Mouse (Mus musculus) forebrain, embryonic 12.5 days (tissue): ENCODE measurements around the gene Gm33815. TPM values are rescaled to one million over a fixed set of nuclear protein-coding genes. Genes with fewer than 3 reads are reported as not detected.
"Not testable (repeated sequence)": the region's sequence is repeated elsewhere in the genome, so short reads cannot be mapped to it uniquely, and the experiment has no call there.

Experiments
- ATAC-seq: fragments of 200-750 bp; cut with Nextera tagmentation; 2 replicates; pipeline ENCODE4 v1.8.0; 2017; ENCODE audit warnings: moderate TSS enrichment; ENCODE audit not compliant: low FRiP score
- H3K27ac ChIP-seq: fragments of 300-500 bp; sonication (generic); 2 replicates; pipeline ENCODE4 v1.5.1; 2016; ENCODE audit warnings: mild to moderate bottlenecking
- H3K27me3 ChIP-seq: fragments of 300-500 bp; sonication (generic); 2 replicates; pipeline ENCODE4 v1.6.1; 2016; ENCODE audit warnings: mild to moderate bottlenecking
- H3K36me3 ChIP-seq: fragments of 300-500 bp; sonication (generic); replicated peaks from 2 replicates; pipeline ENCODE4 v1.6.1; 2016; ENCODE audit warnings: mild to moderate bottlenecking
- H3K4me1 ChIP-seq: fragments of 300-500 bp; sonication (generic); 2 replicates; pipeline ENCODE4 v1.6.1; 2016
- H3K4me2 ChIP-seq: fragments of 300-500 bp; sonication (generic); 2 replicates; pipeline ENCODE4 v1.6.1; 2016; ENCODE audit warnings: mild to moderate bottlenecking, moderate library complexity
- H3K4me3 ChIP-seq: fragments of 300-500 bp; sonication (generic); replicated peaks from 2 replicates; pipeline ENCODE4 v1.5.1; 2016; ENCODE audit warnings: mild to moderate bottlenecking
- H3K9ac ChIP-seq: fragments of 300-500 bp; sonication (generic); 2 replicates; pipeline ENCODE4 v1.6.1; 2016; ENCODE audit warnings: mild to moderate bottlenecking
- H3K9me3 ChIP-seq: fragments of 300-500 bp; sonication (generic); 2 replicates; pipeline ENCODE4 v1.6.1; 2016
- WGBS: fragments of 180-500 bp; shearing (Covaris S2); methylation state at CpG from one replicate; pipeline ENCODE4 v1.1.7; 2016; 5-methylcytosine and 5-hydroxymethylcytosine counted together
- polyA plus RNA-seq: library from polyadenylated mRNA; unstranded; fragments of >200 nt; fragmentation: Nextera tagmentation; extraction: Ambion mirVana; gene quantifications from 2 replicates; pipeline ENCODE4 v1.2.1, GENCODE M21; 2016

Gm33815 gene
- polyA plus RNA-seq: not detected in 2 replicates

DNA sequence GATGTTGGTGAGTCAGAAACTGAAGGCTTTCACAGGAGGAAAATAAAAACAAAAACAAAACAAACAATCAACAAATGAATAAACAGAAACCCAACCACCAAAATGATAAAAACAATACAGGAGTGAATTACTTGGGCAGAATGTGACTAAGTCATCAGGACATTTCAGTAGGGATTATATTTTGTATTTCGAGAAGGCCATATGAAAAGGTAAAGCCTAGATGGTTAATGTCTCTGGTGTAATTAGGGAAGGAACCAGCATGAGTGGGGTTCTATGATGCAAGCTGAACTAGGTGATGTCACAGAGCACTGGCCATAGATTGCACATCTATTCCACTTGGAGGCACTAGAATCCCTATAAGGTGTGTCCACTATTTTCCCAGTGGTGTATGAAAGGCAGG lies at the start of gene Gm33815:
Gene Gm33815, plus strand, starts transcription at position 301 of the 400 bp plus-strand sequence.
- H3K9me3 ChIP-seq, H3K4me1 ChIP-seq, H3K4me3 ChIP-seq, ATAC-seq, H3K9ac ChIP-seq, H3K27me3 ChIP-seq, H3K4me2 ChIP-seq, H3K36me3 ChIP-seq, H3K27ac ChIP-seq: not testable (repeated sequence)
- WGBS: no CpG with 5 or more reads among the region's 1 CpGs
